Mouse (Mus musculus): ENCODE results near the gene Aasdh.

Gene Aasdh

GRCm38 (mm10) chr5:76910807-76911206 is 5.5 kb upstream of the Aasdh start:
- CTCF ChIA-PET = no interaction called here

GRCm38 (mm10) chr5:76906155-76906499 is 813 bp upstream of the Aasdh start:
- CTCF ChIA-PET = no interaction called here

DNA sequence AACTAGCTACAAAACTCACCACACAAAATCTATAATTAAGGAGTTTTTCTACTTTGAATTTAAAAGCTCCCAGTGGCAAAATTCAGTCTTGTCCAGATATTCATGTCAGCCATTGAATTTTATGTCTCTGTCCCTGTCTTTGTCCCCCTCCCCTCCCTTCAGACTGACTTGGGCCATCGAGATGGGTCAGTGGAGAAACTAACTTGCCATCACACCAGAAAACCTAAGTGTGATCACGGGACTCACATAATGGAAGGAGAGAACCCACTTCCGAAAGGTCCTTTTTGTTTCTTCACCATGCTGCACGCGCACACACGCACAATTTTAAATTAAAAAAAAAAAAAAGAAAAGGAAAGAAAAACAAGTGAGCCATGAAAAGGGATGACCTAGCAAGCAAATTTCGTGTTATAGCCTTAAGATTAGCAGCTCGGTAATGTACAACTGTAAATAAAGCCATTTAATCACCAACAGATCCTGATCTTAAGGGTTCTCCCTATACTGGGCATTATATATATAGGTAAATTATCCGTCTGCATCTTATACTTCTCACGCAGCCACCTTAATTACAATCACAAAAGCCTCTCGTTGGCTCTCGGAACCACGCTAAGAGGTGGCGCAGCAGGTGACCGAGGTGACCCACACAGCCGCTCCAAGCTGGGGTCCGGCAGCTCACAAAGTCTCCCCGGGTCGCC is 455 bp downstream of the Aasdh start:
- CTCF ChIA-PET = no interaction called here

DNA sequence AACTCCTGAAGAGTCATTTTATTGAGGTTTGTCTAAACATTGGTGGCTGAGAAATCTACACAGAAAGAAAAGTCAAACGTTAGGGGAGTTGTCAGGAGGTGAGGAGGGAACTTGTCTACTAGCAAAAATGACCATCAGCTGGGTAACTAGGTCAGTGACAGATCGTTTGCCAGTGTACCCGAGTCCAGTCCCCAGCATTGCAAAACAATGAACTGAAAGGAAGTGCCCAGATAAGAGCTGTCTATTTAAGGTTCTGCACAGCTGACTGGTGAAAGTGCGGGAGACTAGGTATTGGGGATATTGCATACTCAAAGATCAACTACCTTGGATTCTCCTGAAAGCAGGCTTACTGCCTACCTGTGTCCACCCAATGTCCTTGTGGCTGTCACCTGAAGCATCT is 3.2 kb downstream of the Aasdh start:
- CTCF ChIA-PET = no interaction called here

DNA sequence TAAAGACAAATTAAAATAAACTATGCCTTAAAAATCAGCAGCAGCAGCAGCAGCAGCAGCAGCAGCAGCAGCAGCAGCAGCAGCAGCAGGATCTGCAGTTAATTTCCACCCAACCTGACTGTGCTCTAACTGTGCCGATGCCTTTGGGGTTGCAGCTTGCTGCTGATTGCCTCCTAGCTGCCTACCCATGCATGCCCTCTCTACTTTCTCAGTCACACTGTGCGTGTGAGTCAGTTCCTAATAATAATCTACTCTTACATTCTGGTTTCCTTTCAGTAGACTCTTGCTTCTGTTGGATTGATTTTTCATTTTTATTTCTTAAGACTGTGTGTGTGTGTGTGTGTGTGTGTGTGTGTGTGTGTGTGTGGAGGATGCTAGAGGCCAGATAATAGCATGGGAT is 12.2 kb downstream of the Aasdh start:
- CTCF ChIA-PET = no interaction called here

GRCm38 (mm10) chr5:76892608-76893007 is 12.7 kb downstream of the Aasdh start:
- CTCF ChIA-PET = no interaction called here

GRCm38 (mm10) chr5:76887011-76887410 is 18.3 kb downstream of the Aasdh start:
- CTCF ChIA-PET = no interaction called here

DNA sequence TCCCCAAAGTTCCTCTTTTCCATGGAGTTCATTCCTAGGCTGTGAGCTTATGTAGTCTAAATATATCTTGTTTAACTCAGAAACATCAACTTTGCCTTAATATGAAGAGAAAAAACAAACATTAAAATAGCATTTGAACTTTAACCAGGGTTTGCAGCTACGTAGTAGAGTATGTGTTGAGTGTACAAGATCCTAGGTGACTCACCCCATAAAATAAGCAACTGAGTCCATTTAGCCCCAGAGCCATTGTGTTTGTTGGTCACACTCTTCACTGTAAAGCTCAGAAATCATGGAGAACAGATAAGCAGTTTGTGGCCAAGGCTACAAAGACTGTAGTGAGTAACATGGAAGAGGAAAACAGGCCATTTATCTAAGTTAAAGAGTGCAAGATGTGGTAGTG is 21.2 kb downstream of the Aasdh start:
- CTCF ChIA-PET = interaction anchor here (0.7 kb wide), 1 partner anchor 291 kb away, joined by 5 read pairs; no protein-coding TSS in a partner anchor

- CTCF ChIA-PET = no interaction called here
Measured at GRCm38 (mm10) chr5:76876106-76876758, 29.1 kb downstream of the Aasdh start.

DNA sequence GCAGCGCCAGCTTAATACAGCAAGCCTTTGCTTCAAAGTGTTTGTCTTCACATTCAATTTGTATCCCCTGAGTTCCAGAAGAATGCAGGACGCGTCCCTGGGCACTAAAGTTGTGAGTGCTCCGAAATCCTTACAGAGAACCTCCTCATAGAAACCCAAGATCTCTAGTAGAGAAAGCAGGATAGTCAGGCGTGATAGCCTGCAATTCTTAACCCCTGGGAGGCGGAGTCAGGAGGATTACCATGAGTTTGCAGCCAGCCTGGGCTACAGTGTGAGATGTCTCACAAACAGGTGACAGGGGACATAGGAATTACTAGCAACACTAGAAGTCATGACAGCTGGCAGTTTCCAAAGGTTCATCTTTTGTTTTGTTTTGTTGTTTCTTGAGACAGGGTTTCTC is 35.8 kb downstream of the Aasdh start:
- CTCF ChIA-PET = no interaction called here

DNA sequence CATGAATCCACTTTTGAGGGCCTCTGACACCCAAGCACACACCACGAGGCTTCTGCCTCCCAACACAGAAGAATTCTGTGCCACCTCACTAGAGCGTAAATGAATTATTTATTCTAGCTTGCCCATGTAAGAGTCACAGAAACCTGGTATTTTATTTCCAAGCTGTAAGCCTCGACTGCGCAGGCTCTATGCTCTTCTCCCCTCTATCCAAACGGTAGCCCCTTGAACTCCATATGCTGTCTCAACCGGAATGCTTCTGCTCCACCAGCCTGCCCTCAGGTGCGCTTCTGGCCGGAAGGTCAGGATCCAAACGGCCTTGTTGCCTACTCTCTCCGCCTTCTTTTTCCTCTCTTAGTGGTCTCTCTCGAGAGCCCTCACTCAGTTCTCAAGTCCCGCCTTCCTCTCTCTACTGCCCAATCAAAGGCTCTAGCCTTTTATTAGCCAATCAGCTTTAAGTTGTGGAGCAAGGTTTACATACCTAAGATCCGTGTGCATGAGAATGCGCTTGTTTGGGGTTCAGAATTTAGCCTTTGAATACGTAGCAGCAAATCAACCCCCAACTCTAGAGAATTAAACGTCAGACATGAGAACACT is 36.5 kb downstream of the Aasdh start:
- CTCF ChIA-PET = no interaction called here

GRCm38 (mm10) chr5:76866819-76867218 is 38.5 kb downstream of the Aasdh start:
- CTCF ChIA-PET = no interaction called here

DNA sequence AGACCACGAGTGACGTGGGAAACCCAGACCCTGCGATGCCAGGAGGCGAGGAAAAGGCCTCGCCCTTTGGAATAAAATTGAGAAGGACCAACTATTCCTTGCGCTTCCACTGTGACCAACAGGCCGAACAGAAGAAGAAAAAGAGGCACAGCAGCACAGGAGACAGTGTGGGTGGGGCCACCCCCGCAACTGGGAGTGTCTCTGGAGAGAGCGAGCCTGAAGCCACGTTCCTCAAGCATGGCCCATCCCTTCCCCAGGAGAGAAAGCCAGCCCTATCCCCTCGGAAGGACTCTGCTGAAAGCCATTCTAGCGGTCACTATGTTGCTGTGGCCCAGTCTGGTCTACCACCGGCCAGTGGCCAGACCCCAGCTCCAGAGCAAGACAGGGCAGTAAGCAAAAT is 46.9 kb downstream of the Aasdh start:
- CTCF ChIA-PET = no interaction called here

DNA sequence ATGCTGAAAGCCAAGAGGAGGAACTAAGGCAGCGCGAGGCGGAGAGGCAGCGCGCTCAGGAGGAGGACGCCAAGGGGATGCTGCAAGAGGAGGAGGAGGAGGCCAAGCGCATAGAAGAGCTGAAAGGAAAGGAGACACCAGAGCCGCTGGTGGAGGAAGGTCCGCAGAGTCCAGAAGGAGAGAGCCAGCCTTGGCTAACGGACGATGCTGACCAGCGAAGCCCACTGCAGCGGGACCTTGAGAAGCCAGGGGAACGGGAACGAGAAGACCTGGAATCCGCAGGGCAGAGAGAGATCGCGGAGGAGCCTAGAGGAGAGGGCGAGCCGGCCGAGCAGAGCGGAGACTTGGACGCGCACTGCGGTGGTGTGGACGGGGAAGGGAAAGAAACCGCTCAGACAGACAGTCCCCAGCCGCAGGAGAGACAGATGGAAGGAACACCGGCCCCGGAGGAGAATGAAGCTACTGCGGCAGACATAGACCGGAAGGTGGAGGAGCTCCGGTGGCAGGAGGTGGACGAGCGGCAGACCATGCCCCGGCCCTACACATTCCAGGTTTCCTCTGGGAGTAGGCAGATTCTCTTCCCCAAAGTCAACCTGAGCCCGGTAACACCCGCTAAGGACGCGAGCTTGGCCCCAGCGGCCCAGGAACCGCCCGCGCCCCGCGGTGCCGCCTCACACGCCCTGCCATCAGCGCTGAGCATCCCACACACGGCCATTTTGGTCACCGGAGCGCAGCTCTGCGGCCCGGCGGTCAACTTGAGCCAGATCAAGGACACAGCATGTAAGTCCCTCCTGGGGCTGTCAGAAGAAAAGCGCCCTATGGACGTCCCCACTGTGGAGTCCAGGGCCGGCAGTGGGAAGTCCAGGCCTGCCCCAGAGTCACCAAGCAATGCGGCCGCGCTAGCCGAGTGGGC is 48.0 kb downstream of the Aasdh start:
- CTCF ChIA-PET = no interaction called here

DNA sequence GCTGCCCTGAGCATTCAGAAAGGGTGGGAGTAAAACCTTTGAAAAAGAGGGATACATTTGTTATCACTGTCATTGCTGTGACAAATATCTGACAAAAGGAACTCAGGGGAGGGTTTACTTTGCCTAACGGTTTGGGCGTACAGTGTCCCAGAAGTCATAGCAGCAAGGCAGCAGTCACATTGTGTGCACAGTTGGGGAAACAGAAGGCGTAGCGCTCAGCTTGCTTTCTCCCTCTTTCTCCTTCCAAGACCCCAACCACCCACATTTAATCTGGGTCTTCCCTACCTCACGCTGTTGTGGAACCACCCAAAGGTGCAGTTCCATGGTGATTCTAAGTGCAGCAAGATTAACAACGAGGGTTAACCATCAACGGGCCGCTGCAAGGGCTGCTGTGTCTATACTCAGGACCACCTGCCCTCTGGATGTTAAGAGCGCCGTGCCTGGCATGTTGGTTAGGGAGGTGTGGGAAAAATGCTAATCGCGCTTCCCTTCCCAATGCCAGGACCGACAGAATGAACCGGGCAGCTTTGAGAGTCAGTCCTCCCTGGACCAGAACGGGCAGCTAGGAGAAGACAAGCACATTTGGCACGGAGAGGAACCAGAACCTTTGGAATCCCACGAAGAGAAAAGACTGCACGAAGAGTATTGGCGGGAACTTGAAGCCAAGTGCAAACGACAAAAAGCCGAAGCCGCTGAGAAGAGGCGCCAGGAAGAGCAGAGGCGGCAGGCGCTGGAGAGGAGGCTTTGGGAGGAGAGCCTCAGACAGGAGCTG is 49.3 kb downstream of the Aasdh start:
- CTCF ChIA-PET = no interaction called here

GRCm38 (mm10) chr5:76853549-76853948 is 51.8 kb downstream of the Aasdh start:
- CTCF ChIA-PET = no interaction called here

- CTCF ChIA-PET = no interaction called here
Measured at GRCm38 (mm10) chr5:76851316-76851715, 54.0 kb downstream of the Aasdh start.

GRCm38 (mm10) chr5:76847106-76847505 is 58.2 kb downstream of the Aasdh start:
- CTCF ChIA-PET = no interaction called here

DNA sequence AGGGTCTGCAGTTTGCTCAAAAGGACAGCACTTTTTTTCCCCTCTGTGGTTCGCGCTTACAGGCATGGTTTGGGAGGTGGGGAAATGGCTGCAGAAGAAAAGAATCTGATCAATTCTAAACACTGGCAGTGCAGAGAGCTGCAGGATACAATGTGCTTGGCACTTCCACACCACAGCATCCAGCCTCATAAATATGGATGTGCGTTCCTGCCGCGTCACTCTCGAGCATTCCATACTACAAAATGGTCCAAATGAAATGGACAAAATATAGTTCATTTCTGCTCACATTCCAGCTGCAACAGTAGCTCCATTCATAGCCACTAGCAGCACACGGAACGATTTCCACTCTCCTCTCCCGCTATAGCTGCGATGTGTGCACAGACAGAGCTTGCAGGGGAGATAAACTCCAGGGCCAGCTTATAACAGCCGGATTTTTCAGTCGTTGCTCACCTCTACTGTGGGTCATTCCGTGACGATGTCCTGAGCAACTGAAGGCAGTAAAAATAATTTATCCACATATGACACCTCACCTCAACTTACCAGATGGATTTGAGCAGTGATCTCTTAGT is 60.6 kb downstream of the Aasdh start:
- CTCF ChIA-PET = no interaction called here

DNA sequence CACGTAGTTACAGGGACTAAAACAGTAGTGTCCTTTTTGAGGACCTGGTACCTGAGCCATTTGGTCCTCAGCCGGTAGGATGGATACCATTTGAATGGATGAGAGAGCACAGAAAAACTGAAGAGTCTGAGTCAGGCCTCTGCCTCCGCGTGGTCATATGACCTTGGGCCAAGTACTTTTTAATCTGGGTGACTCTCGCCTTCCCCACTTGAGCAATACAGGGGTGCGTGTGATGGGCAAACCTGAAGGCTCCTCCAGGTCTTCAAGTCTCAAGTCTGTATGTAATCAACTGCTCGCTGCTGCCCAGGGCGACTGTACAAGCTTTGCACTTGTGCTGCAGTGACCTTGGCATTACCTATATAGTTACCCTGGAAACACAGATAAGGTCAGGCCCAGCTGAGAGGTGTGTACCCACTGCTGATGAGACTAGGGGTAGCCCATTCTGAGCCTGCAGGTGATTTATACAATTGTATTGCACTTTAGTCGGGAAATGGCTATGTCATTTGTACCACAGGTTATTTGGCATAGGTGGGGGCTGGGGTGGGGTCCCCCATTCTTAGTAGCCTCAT is 61.4 kb downstream of the Aasdh start:
- CTCF ChIA-PET = no interaction called here

DNA sequence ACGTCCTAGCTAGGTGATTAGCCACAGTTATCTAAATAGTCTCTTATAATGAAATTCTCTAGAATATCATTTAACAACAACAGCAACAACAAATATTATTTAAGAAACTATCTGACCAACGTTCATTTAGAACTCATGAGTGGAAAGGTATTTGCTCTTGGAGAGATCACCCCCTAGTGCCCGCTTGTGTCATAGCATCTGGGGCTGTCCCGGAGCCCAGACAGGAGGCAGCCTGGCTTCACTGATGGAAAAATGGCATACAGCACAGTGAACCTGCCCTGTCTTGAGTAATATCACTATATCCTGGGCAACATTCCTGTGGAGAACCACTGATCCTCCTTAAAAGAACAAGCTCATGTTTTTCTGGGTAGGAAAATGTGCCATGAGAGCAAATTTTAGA is 61.9 kb downstream of the Aasdh start:
- CTCF ChIA-PET = no interaction called here
